Mouse (Mus musculus) liver, embryonic 15.5 days (tissue): ENCODE results near the gene Mast3. TPM values are rescaled to one million over a fixed set of nuclear protein-coding genes. Genes with fewer than 3 reads are reported as not detected.

Experiments used
- ATAC-seq: fragments of 200-750 bp; cut with Nextera tagmentation; 2 replicates; pipeline ENCODE4 v1.8.0; 2017; ENCODE audit warnings: moderate number of reproducible peaks, mild to moderate bottlenecking, moderate library complexity; ENCODE audit not compliant: insufficient read depth
- H3K27ac ChIP-seq: fragments of 300-500 bp; sonication (generic); replicated peaks from 2 replicates; pipeline ENCODE4 v1.5.1; 2015; ENCODE audit warnings: mild to moderate bottlenecking, inconsistent platforms
- H3K27me3 ChIP-seq: fragments of 300-500 bp; sonication (generic); 2 replicates; pipeline ENCODE4 v1.6.1; 2015; ENCODE audit warnings: mild to moderate bottlenecking, inconsistent platforms
- H3K36me3 ChIP-seq: fragments of 300-500 bp; sonication (generic); replicated peaks from 2 replicates; pipeline ENCODE4 v1.6.1; 2015; ENCODE audit warnings: moderate library complexity, mild to moderate bottlenecking, inconsistent platforms
- H3K4me1 ChIP-seq: fragments of 300-500 bp; sonication (generic); replicated peaks from 2 replicates; pipeline ENCODE4 v1.6.1; 2015; ENCODE audit warnings: inconsistent platforms
- H3K4me2 ChIP-seq: fragments of 300-500 bp; sonication (generic); 2 replicates; pipeline ENCODE4 v1.6.1; 2015; ENCODE audit warnings: moderate library complexity, mild to moderate bottlenecking, inconsistent platforms
- H3K4me3 ChIP-seq: fragments of 300-500 bp; sonication (generic); replicated peaks from 2 replicates; pipeline ENCODE4 v1.5.1; 2015; ENCODE audit warnings: mild to moderate bottlenecking, inconsistent platforms
- H3K9ac ChIP-seq: fragments of 300-500 bp; sonication (generic); 2 replicates; pipeline ENCODE4 v1.6.1; 2015; ENCODE audit warnings: moderate library complexity, mild to moderate bottlenecking, inconsistent platforms
- H3K9me3 ChIP-seq: fragments of 300-500 bp; sonication (generic); replicated peaks from 2 replicates; pipeline ENCODE4 v1.6.1; 2016; ENCODE audit warnings: inconsistent platforms
- WGBS: fragments of 180-500 bp; shearing (Covaris S2); methylation state at CpG from one replicate; pipeline ENCODE4 v1.1.7; 2015; ENCODE audit warnings: mixed read lengths; ENCODE audit not compliant: insufficient replicate concordance; 5-methylcytosine and 5-hydroxymethylcytosine counted together
- polyA plus RNA-seq: library from polyadenylated mRNA; unstranded; fragments of >200 nt; fragmentation: Nextera tagmentation; extraction: Ambion mirVana; gene quantifications from 2 replicates; pipeline ENCODE4 v1.2.1, GENCODE M21; 2015

The Mast3 gene
- polyA plus RNA-seq, 1 experiment from 2014 or later: 6.7 TPM

DNA sequence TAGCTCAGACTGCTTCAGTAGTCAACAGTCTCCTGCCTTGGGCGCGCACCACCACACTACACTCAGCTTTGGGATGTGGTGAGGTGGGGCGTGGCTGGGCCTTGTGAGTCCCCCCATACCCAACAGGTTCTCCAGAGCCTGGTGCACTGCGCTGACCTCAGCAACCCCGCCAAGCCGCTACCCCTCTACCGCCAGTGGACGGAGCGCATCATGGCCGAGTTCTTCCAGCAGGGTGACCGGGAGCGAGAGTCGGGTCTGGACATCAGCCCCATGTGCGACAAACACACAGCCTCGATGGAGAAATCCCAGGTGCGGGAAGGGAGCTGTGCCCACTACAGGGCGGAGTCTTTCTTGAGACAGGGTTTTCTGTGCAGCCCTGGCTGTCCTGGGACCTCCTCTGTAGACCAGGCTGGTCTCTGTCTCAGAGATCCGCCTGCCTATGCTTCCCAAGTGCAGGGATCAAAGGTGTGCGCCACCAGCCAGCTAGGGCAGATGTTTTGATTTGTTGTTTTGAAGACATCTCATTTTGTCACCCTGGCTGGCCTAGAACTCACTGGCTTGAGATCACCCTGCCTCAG lies 55.7 kb downstream of the Mast3 start:
- Histone ChIP-seq H3K4me1 (peaks cover 28% of the 10 kb centered on the region), H3K4me3 (no peak overlapping the region), H3K4me2 (no peak overlapping the region), H3K9me3 (no peaks in the 10 kb centered on the region), H3K27me3 (peaks cover 58% of the 10 kb centered on the region), H3K9ac (no peak overlapping the region), H3K27ac (no peak overlapping the region), H3K36me3 (no peaks in the 10 kb centered on the region)
- ATAC-seq: no peak
- 68% methylated on average over 19 of the region's 19 CpGs for WGBS

DNA sequence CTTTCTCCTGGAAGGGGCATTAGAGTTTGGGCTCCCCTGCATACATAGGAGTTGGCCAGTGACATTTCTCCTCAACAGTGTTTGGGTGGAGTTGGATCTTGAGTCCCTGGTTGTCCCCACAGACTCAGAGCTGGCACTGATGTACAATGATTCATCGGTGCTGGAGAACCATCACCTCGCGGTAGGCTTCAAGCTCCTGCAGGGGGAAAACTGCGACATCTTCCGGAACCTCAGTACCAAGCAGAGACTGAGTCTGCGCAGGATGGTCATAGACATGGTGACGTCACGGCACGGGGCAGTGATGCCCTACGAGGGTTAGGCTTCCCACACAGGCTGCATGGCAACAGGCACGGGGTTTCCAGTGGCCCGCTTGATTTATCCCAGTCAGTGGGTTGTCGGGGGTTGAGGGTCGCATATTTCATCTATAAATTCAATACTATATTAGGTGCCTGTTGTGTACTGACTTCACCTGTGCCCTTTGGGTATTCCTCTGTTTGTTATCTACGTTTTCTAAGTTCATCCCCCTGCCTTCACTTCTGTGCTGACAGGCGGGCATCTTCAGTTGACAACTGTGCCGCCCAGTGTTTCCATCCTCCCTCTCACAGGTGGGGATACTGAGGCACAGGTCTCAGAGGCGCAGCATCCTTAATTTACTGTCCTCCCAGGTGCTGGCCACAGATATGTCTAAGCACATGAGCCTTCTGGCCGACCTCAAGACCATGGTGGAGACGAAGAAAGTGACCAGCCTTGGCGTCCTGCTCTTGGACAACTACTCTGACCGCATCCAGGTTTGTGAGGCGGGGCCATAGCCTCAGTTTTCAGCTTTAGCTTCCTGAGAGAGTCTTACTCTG lies 56.4 kb downstream of the Mast3 start:
- no peaks in the 10 kb centered on the region for H3K9me3 ChIP-seq
- no peak overlapping the region for H3K4me2 ChIP-seq
- no peak for ATAC-seq
- 72% methylated on average over 23 of the region's 23 CpGs for WGBS
- peaks cover 65% of the 10 kb centered on the region for H3K27me3 ChIP-seq
- H3K9ac ChIP-seq: no peak overlapping the region
- H3K36me3 ChIP-seq: no peaks in the 10 kb centered on the region
- peaks cover 28% of the 10 kb centered on the region for H3K4me1 ChIP-seq
- no peak overlapping the region for H3K4me3 ChIP-seq
- H3K27ac ChIP-seq: no peak overlapping the region

DNA sequence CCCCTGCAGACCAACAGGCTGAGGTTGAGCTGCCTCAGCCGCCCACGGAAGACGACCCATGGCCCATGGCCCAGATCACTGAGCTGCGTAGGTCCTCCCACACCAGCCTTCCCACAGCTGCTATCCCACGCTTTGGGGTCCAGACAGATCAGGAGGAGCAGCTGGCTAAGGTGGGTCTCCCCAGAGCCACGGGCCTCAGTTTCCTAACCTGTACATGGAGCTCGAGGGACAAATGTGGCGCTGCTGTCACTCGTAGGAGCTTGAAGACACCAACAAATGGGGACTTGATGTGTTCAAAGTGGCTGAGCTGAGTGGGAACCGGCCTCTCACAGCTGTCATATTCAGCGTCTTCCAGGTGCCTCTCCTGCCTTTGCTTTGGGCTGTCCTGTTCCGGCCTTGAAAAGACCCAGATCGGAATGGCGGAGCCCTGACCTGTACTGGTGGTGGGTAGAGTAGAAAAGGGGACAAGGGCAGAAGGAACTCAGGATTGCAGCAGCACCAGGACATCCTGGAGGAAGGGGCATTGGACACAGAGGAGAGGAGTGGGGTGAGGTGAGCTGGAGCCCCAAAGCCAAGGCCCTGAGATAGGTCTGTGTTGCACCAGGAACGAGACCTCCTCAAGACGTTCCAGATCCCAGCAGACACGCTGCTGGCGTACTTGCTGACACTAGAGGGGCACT lies 57.5 kb downstream of the Mast3 start:
- Histone ChIP-seq H3K27ac (no peak overlapping the region), H3K9me3 (no peaks in the 10 kb centered on the region), H3K4me2 (no peak overlapping the region), H3K4me3 (no peak overlapping the region), H3K27me3 (peaks cover 76% of the 10 kb centered on the region), H3K36me3 (no peaks in the 10 kb centered on the region), H3K9ac (no peak overlapping the region), H3K4me1 (peaks cover 26% of the 10 kb centered on the region)
- ATAC-seq: no peak
- WGBS: 74% methylated on average over 18 of the region's 18 CpGs

DNA sequence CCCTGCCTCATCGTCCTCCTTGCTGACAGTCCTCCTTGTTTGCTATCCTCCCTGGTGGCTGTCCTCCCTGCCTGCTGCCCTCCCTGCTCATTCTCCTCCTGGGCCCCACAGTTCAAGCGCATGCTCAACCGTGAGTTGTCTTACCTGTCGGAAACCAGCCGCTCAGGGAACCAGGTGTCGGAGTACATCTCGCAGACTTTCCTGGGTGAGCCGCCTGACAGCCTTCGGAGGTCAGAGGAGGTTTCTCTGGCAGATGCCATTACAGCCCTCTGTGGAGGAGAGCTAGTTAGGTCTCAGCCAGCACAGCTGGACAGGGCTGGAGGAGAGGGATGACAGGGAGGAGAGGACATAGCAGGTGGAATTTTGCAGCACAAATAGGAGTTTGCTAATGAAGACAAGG lies 58.2 kb downstream of the Mast3 start:
- Histone ChIP-seq H3K9me3 (no peaks in the 10 kb centered on the region), H3K9ac (no peak overlapping the region), H3K36me3 (no peaks in the 10 kb centered on the region), H3K4me1 (peaks cover 23% of the 10 kb centered on the region), H3K4me3 (no peak overlapping the region), H3K27me3 (peaks cover 83% of the 10 kb centered on the region), H3K4me2 (no peak overlapping the region), H3K27ac (no peak overlapping the region)
- 72% methylated on average over 9 of the region's 9 CpGs for WGBS
- no peak for ATAC-seq

DNA sequence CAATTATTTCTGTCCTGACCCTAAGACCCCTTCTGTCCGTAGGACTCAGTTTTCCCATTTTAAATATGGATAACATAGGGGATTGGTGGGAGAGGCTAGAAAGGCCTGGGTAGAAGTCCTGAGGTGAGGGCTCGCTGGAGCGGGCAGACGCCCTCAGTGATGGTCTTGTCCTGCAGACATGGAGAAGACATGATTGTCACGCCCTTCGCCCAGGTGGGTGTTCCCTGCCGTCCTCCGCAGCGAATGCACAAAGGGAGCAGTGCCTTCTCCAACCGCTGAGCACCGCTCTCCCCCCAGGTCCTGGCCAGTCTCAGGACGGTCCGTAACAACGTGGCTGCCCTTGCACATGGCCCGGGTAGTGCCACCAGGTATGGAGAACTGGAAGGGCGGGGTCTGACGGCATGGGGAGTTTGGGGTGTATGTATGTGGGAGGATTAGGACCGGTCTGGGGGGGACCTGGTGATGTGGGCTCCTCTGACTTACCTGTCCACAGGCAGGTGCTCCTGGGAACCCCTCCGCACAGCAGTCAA lies 59.1 kb downstream of the Mast3 start:
- Histone ChIP-seq H3K4me1 (peaks cover 23% of the 10 kb centered on the region), H3K9me3 (no peaks in the 10 kb centered on the region), H3K9ac (no peak overlapping the region), H3K27ac (no peak overlapping the region), H3K36me3 (no peaks in the 10 kb centered on the region), H3K4me2 (no peak overlapping the region), H3K27me3 (peaks cover 92% of the 10 kb centered on the region), H3K4me3 (no peak overlapping the region)
- ATAC-seq: no peak
- WGBS: 52% methylated on average over 19 of the region's 19 CpGs

DNA sequence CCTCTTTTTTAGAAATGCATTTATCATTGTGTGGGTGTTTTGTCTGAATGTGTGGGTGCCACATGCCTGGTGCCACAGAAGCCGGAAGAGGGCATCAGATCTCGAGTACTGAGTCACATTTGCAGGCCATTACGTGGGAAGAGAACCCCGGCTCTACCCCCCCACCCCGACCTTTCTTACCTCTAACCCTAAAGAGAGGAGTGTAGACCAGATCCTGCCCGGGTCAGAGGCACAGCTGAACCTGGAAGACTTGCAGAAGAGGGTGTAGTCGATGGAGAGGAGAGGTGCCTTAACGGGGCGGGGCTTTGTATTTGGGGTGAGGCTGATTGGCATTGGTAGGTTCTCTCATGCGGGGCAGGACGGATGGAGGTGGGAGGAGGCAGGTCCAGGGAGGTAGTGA lies 60.0 kb downstream of the Mast3 start:
- H3K27me3 ChIP-seq: peaks cover 100% of the 10 kb centered on the region
- no peak for ATAC-seq
- no peak overlapping the region for H3K9ac ChIP-seq
- no peaks in the 10 kb centered on the region for H3K36me3 ChIP-seq
- no peak overlapping the region for H3K4me3 ChIP-seq
- WGBS: 30% methylated on average over 11 of the region's 11 CpGs
- H3K9me3 ChIP-seq: no peaks in the 10 kb centered on the region
- 0 out of 2 replicates have a peak overlapping the region, but pooled peaks have one; percentile 53 for H3K4me2 ChIP-seq
- peaks cover 23% of the 10 kb centered on the region for H3K4me1 ChIP-seq
- no peak overlapping the region for H3K27ac ChIP-seq

DNA sequence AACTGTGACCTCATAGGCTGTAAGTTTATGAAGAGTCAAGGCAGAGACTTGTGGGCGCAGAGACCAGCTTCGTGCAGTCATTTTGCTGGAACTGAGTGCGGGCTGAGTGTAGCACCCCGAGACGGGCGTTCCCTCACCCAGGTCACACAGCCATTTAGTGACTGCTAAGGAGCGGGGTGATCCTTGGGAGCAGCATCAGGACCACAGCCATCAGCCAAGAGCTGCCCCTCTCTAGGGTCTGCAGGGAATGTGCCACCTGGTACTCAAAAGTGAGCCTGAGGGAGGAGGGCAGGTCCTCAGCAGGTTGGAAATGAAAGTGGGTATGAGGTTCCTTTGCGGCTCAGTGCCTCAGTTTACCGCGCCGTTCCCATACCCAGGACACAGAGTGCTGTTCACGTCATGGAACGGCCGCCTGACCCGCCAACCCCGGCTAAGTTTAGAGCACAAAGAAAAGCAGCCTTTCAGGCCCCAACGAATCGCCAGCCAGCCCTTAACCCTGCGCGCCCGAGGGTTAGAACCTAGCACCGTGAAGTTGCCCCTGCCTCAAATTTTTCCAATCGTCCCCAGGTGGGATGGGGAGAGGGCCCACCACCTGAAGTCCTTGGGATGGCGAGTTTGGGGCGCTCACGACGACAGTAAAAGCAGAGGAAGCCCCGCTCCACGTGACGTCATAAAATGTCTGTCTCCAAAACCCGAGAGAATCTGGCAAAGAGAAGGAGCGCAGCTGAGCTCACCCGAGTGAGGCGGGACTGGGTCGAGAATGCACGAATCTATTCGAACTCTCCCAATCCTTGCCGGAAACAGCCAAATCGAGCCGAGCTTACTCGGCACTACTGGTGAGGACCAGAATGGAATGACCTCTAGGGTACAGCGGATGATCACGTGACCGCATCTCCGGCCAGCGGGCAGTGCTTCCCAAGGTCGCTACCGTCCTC lies 60.9 kb downstream of the Mast3 start:
- WGBS: 4% methylated on average over 48 of the region's 48 CpGs
- Histone ChIP-seq H3K9ac (no peak overlapping the region; the same call in 1 of the 2 replicates), H3K36me3 (no peaks in the 10 kb centered on the region), H3K27me3 (peaks cover 96% of the 10 kb centered on the region), H3K4me1 (peaks cover 23% of the 10 kb centered on the region), H3K27ac (no peak overlapping the region), H3K4me3 (peak overlapping the region; percentile 33), H3K9me3 (no peaks in the 10 kb centered on the region), H3K4me2 (peak overlapping the region; percentile 53)
- ATAC-seq: 0 out of 2 replicates have a peak, but pooled peaks have one; percentile 12

DNA sequence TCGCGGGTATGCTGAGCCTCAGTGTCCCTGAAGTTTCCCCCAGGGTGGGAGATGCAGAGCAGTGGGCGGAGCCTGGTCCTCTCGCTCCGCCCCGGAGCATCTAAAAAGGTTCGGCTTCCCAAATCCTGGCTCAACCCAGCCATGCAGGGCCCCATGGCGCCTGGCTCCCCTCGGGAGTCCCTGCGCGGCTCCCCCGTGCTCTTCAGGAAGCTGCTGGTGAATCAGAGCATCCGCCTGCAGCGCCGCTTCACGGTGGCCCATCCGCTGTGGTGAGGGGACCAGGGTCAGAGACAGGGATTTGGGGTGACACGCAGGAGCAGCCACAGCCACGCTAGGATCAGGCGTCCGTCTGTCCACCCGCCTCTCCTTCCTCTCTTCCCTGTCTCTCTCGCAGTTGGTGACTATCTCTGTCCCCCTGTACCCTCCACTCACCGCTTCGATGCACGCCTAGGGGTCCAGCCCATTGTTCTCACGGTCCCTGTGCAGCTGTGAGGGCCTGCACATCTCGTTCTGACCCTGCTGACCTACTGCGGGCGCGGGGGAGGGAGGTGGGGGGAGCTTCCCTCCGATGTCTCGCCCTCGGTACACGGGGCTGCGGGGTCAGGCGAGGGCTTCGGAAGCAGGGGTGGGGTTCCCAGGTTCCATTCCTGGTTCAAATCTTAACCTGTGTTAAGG lies 61.7 kb downstream of the Mast3 start:
- no peak overlapping the region for H3K9ac ChIP-seq
- no peak overlapping the region for H3K4me3 ChIP-seq
- H3K36me3 ChIP-seq: no peaks in the 10 kb centered on the region
- peak overlapping the region; percentile 53 for H3K4me2 ChIP-seq
- no peak; the same call in 1 of the 2 replicates for ATAC-seq
- no peak overlapping the region for H3K27ac ChIP-seq
- H3K27me3 ChIP-seq: peaks cover 95% of the 10 kb centered on the region
- H3K9me3 ChIP-seq: no peaks in the 10 kb centered on the region
- H3K4me1 ChIP-seq: peaks cover 25% of the 10 kb centered on the region
- 3% methylated on average over 38 of the region's 38 CpGs for WGBS

DNA sequence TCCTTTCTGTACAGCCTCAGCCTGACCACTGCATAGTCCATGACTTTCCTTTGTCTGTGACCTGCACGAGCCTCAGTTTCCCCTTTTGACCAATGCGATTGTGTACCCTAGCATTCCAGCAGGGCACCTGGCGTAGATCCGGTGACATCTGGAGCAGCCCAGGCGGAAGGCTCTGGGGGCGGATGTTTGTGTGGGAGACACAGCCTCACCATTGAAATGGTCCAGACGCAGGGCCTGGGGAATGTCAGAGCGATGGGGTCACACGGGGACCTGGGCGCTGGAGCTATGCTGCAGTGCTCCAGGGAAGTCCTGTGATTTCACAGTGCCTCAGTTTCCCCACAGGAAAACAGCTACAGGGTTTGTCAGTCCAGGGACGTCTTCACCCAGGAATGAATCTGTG lies 62.7 kb downstream of the Mast3 start:
- WGBS: 50% methylated on average over 11 of the region's 11 CpGs
- peaks cover 95% of the 10 kb centered on the region for H3K27me3 ChIP-seq

DNA sequence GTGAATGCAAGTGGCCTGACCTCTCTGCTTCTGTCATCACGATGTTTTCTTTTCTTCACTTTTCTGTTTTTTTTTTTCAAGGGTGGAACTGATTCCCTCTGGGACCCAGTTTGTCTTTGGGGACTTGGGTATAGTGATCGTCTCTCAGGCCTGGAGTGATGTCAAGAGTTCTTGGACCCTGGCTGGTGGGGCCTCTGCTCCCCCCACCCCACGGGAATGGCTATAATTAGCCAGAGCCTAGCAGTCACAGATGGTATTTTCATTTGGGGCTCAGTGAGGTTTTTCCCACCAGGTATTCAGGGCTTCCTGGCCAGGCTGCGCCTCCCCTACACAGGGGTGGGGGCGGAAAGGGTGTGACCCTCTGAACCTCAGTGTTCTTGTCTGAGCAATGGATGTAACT lies 63.2 kb downstream of the Mast3 start:
- Histone ChIP-seq H3K36me3 (no peaks in the 10 kb centered on the region), H3K27me3 (peaks cover 92% of the 10 kb centered on the region), H3K27ac (no peak overlapping the region), H3K4me3 (no peak overlapping the region), H3K9ac (no peak overlapping the region), H3K4me2 (no peak overlapping the region), H3K9me3 (no peaks in the 10 kb centered on the region), H3K4me1 (peaks cover 25% of the 10 kb centered on the region)
- WGBS: 48% methylated on average over 5 of the region's 5 CpGs
- no peak for ATAC-seq

More for the DNA sequence above, 62.7 kb downstream of the Mast3 start:
- Histone ChIP-seq H3K36me3 (no peaks in the 10 kb centered on the region), H3K9ac (no peak overlapping the region), H3K4me2 (no peak overlapping the region), H3K27ac (no peak overlapping the region), H3K9me3 (no peaks in the 10 kb centered on the region), H3K4me1 (peaks cover 25% of the 10 kb centered on the region), H3K4me3 (no peak overlapping the region)
- ATAC-seq: no peak
